Mouse (Mus musculus) kidney, embryonic 15.5 days (tissue): ENCODE results near the gene Tctex1d4. TPM values are rescaled to one million over a fixed set of nuclear protein-coding genes. Genes with fewer than 3 reads are reported as not detected.

Source experiments
- ATAC-seq: fragments of 200-750 bp; cut with Nextera tagmentation; replicated peaks from 2 replicates; pipeline ENCODE4 v1.8.0; 2017; ENCODE audit warnings: moderate TSS enrichment; ENCODE audit not compliant: low FRiP score
- H3K27ac ChIP-seq: fragments of 300-500 bp; sonication (generic); 2 replicates; pipeline ENCODE4 v1.5.1; 2015; ENCODE audit warnings: mild to moderate bottlenecking, inconsistent platforms
- H3K27me3 ChIP-seq: fragments of 300-500 bp; sonication (generic); 2 replicates; pipeline ENCODE4 v1.6.1; 2015; ENCODE audit warnings: inconsistent platforms
- H3K36me3 ChIP-seq: fragments of 300-500 bp; sonication (generic); 2 replicates; pipeline ENCODE4 v1.6.1; 2015; ENCODE audit warnings: inconsistent platforms
- H3K4me1 ChIP-seq: fragments of 300-500 bp; sonication (generic); 2 replicates; pipeline ENCODE4 v1.6.1; 2015; ENCODE audit warnings: inconsistent platforms
- H3K4me2 ChIP-seq: fragments of 300-500 bp; sonication (generic); 2 replicates; pipeline ENCODE4 v1.6.1; 2015; ENCODE audit warnings: moderate library complexity, mild to moderate bottlenecking, inconsistent platforms
- H3K4me3 ChIP-seq: fragments of 300-500 bp; sonication (generic); replicated peaks from 2 replicates; pipeline ENCODE4 v1.5.1; 2015; ENCODE audit warnings: mild to moderate bottlenecking, inconsistent platforms
- H3K9ac ChIP-seq: fragments of 300-500 bp; sonication (generic); 2 replicates; pipeline ENCODE4 v1.6.1; 2015; ENCODE audit warnings: mild to moderate bottlenecking, inconsistent platforms
- H3K9me3 ChIP-seq: fragments of 300-500 bp; sonication (generic); replicated peaks from 2 replicates; pipeline ENCODE4 v1.6.1; 2016; ENCODE audit warnings: inconsistent platforms
- WGBS: fragments of 180-500 bp; shearing (Covaris S2); methylation state at CpG from one replicate; pipeline ENCODE4 v1.1.7; 2015; ENCODE audit warnings: mixed read lengths; 5-methylcytosine and 5-hydroxymethylcytosine counted together
- microRNA-seq: library from miRNA; unstranded; fragments of <30 nt; microRNA quantifications from one replicate; pipeline ENCODE4, GENCODE M21; 2016
- polyA plus RNA-seq: library from polyadenylated mRNA; unstranded; fragments of >200 nt; fragmentation: Nextera tagmentation; extraction: Ambion mirVana; gene quantifications from 2 replicates; pipeline ENCODE4 v1.2.1, GENCODE M21; 2015

Tctex1d4 gene
- polyA plus RNA-seq, 1 experiment from 2014 or later: not detected

- no peak for ATAC-seq
- WGBS: 69% methylated on average over 4 of the region's 4 CpGs
- Histone ChIP-seq H3K36me3 (peaks cover 78% of the 10 kb centered on the region), H3K4me1 (no peaks in the 10 kb centered on the region), H3K27me3 (no peaks in the 10 kb centered on the region), H3K4me2 (no peak overlapping the region), H3K27ac (no peak overlapping the region), H3K9ac (no peak overlapping the region), H3K9me3 (no peaks in the 10 kb centered on the region), H3K4me3 (no peak overlapping the region)
These were observed 34.6 kb downstream of the Tctex1d4 start for GRCm38 (mm10) chr4:117161183-117161582.

- H3K9me3 ChIP-seq: no peaks in the 10 kb centered on the region
- H3K27me3 ChIP-seq: no peaks in the 10 kb centered on the region
- no peak overlapping the region for H3K9ac ChIP-seq
- WGBS: 85% methylated on average over 5 of the region's 5 CpGs
- H3K36me3 ChIP-seq: peaks cover 99% of the 10 kb centered on the region
- no peak overlapping the region for H3K4me2 ChIP-seq
- no peak for ATAC-seq
- H3K4me1 ChIP-seq: no peaks in the 10 kb centered on the region
- H3K27ac ChIP-seq: no peak overlapping the region
- H3K4me3 ChIP-seq: no peak overlapping the region
These were observed 43.3 kb downstream of the Tctex1d4 start for GRCm38 (mm10) chr4:117169936-117170335.

Small RNA genes lying within 50 kb of the gene (microRNA-seq; reads per million reads assigned to microRNA genes)
- not detected for gene Gm22398

Other genes starting within 250 kb of the Tctex1d4 start
- gene Zswim5, start 249.4 kb upstream of the Tctex1d4 start, polyA plus RNA-seq: 1.7 TPM in 2 replicates
- 102 and 111 TPM in 2 replicates for gene Urod, start 132.4 kb upstream of the Tctex1d4 start, polyA plus RNA-seq
- gene Hectd3, start 131.5 kb upstream of the Tctex1d4 start, polyA plus RNA-seq: 9.0 and 10.2 TPM in 2 replicates
- gene Eif2b3, start 107.4 kb upstream of the Tctex1d4 start, polyA plus RNA-seq: 44.6 and 49.6 TPM in 2 replicates
- gene Ptch2, start 30.7 kb upstream of the Tctex1d4 start, polyA plus RNA-seq: 7.6 and 10.2 TPM in 2 replicates
- 5.2 and 6.6 TPM in 2 replicates for gene Btbd19, start 1.1 kb upstream of the Tctex1d4 start, polyA plus RNA-seq
- gene Plk3, start 7.2 kb downstream of the Tctex1d4 start, polyA plus RNA-seq: 2.9 and 3.5 TPM in 2 replicates
- gene Rps8, start 29.4 kb downstream of the Tctex1d4 start, polyA plus RNA-seq: 1,027 and 1,077 TPM in 2 replicates
- 75.6 and 76.0 TPM in 2 replicates for gene Kif2c, start 55.8 kb downstream of the Tctex1d4 start, polyA plus RNA-seq
- 14.9 and 16.5 TPM in 2 replicates for gene Tmem53, start 125.2 kb downstream of the Tctex1d4 start, polyA plus RNA-seq
- gene Armh1, start 125.3 kb downstream of the Tctex1d4 start, polyA plus RNA-seq: 0.12 and 0.38 TPM in 2 replicates